Mouse (Mus musculus) thymus, adult 2 months (tissue): ENCODE measurements around the gene Rspry1. TPM values are rescaled to one million over a fixed set of nuclear protein-coding genes. Genes with fewer than 3 reads are reported as not detected.

Experiments used
- DNase-seq: peaks from one replicate; pipeline ENCODE4 v3.0.0; 2021
- H3K27ac ChIP-seq: fragments of 200-500 bp; 2 replicates; pipeline ENCODE4 v1.5.1; 2012; ENCODE audit warnings: low read length, control low read depth; ENCODE audit not compliant: control insufficient read depth, insufficient read depth
- H3K27me3 ChIP-seq: fragments of 200-500 bp; 2 replicates; pipeline ENCODE4 v1.6.1; 2012; ENCODE audit warnings: mild to moderate bottlenecking, low read length, moderate library complexity, mixed read lengths; ENCODE audit not compliant: control insufficient read depth, insufficient read depth
- H3K36me3 ChIP-seq: fragments of 200-500 bp; 2 replicates; pipeline ENCODE4 v1.6.1; 2012; ENCODE audit warnings: mild to moderate bottlenecking, low read length, moderate library complexity; ENCODE audit not compliant: control insufficient read depth, insufficient read depth
- H3K4me1 ChIP-seq: fragments of 200-500 bp; replicated peaks from 2 replicates; pipeline ENCODE4 v1.6.1; 2012; ENCODE audit warnings: low read length; ENCODE audit not compliant: control insufficient read depth, insufficient read depth
- H3K4me3 ChIP-seq: fragments of 200-500 bp; 2 replicates; pipeline ENCODE4 v1.5.1; 2012; ENCODE audit warnings: mild to moderate bottlenecking, low read length, control low read depth, moderate library complexity; ENCODE audit not compliant: control insufficient read depth, insufficient read depth
- CTCF ChIP-seq: fragments of 200-500 bp; IDR thresholded peaks from 2 replicates; pipeline ENCODE4 v1.5.1; 2012; ENCODE audit warnings: mild to moderate bottlenecking, control low read depth, low read length, moderate library complexity, borderline replicate concordance; ENCODE audit not compliant: control insufficient read depth, poor library complexity, insufficient read depth; ENCODE audit errors: extremely low read depth
- POLR2A ChIP-seq: fragments of 200-500 bp; IDR thresholded peaks from 2 replicates; pipeline ENCODE4 v1.6.1; 2012; ENCODE audit warnings: mild to moderate bottlenecking, low read length, control low read depth, moderate library complexity; ENCODE audit not compliant: control insufficient read depth, poor library complexity, insufficient read depth; ENCODE audit errors: extremely low read depth
- WGBS: fragments of 180-500 bp; shearing (Covaris S2); methylation state at CpG from one replicate; pipeline ENCODE4 v1.1.7; 2018; 5-methylcytosine and 5-hydroxymethylcytosine counted together
- polyA plus RNA-seq: library from polyadenylated mRNA; depleted of rRNA; stranded (reverse); fragments of >200 nt; gene quantifications from 2 replicates; pipeline ENCODE4 v1.2.3, GENCODE M21; 2012; rRNA removed

Rspry1 gene
- 13.6 and 14.9 TPM in 2 replicates for polyA plus RNA-seq

DNA sequence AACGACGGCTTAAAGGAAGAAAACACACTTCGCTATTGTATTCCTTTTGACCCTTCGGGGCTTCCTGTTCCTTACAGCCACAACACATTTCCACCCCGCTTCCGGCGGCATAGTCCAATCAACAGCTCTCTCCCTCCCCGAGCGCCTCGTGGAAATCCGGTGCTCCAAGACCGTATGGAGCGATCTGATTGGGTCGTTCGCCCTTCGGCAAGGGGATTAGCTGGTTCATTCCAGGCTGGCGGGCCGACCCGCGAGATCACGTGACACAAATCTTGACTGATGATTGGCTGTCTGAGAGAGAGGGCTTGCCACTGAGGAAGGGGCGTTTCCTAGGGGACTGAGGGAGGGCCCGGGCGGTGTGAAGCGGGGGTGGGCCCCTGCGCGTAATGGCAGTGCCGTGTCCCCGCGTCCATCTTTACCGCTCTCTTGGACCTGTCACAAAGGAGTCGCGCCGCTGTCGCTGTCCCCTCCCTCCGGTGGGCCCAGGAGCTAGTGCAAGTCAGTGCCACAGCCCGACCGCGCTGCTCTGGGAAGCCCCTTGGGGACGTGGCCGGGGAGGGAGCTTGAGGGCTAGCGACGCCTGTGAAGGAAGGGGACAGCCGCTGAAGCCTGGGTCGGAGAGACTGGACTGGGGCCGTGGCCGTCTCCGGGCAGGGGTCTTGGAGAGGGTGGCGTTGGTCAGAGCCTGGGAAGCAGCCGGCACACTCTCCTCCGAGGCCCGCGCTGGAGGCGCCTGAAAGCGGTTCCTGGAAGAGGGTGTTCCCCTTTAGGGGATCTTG lies at the start of gene Rspry1, which contains the start of gene Fam192a:
Gene Rspry1, plus strand, starts transcription at position 331 of the 779 bp plus-strand sequence.
Gene Fam192a, minus strand, starts transcription at position 391 of the 779 bp plus-strand sequence.
- Histone ChIP-seq H3K4me1 (peaks cover 9% of the 10 kb centered on the region; the same call in 1 of the 2 replicates), H3K27me3 (no peaks in the 10 kb centered on the region), H3K4me3 (peak within 1 kb of the TSS; percentile 80), H3K36me3 (no peaks in the 10 kb centered on the region), H3K27ac (peak within 1 kb of the TSS; percentile 39)
- peak; percentile 100 for DNase-seq
- under 1% methylated on average over 55 of the region's 55 CpGs for WGBS
- TF ChIP-seq CTCF: 0 out of 2 replicates have a peak, but pooled peaks have one; percentile 34
- TF ChIP-seq POLR2A: peak; percentile 73; the same call in 1 of the 2 replicates

GRCm38 (mm10) chr8:94552696-94553095 lies 49.0 kb upstream of the Rspry1 start:
- Histone ChIP-seq H3K4me3 (no peak overlapping the region), H3K27me3 (no peaks in the 10 kb centered on the region), H3K27ac (no peak overlapping the region), H3K4me1 (peaks cover 7% of the 10 kb centered on the region), H3K36me3 (no peaks in the 10 kb centered on the region)
- no peak for DNase-seq
- TF ChIP-seq POLR2A: no peak
- TF ChIP-seq CTCF: no peak
- 17% methylated on average over 2 of the region's 2 CpGs for whole genome bisulfite sequencing

DNA sequence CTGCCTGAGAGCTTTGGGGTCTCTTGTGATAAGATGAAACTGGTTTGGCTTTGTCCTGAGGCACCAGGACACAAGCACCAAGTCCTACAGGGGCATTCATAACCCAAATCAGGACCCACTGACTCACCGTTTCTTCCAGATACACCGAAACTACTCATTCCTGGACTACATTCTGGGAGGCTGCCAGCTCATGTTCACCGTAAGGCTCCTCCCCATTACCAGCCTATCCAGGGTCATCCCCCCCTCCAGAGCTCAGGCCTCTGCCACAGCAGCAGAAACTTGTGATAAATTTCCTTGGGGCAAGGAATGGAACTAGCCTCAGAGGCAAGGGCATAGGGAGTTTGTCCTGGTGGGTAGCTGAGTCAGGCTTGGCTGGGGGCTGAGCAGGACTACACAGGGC lies 44.5 kb upstream of the Rspry1 start:
- TF ChIP-seq POLR2A (no peak), CTCF (no peak)
- Histone ChIP-seq H3K27me3 (no peaks in the 10 kb centered on the region), H3K27ac (no peak overlapping the region), H3K4me1 (no peaks in the 10 kb centered on the region), H3K4me3 (no peak overlapping the region), H3K36me3 (no peaks in the 10 kb centered on the region)
- DNase-seq: no peak
- WGBS: 95% methylated on average over 3 of the region's 3 CpGs

DNA sequence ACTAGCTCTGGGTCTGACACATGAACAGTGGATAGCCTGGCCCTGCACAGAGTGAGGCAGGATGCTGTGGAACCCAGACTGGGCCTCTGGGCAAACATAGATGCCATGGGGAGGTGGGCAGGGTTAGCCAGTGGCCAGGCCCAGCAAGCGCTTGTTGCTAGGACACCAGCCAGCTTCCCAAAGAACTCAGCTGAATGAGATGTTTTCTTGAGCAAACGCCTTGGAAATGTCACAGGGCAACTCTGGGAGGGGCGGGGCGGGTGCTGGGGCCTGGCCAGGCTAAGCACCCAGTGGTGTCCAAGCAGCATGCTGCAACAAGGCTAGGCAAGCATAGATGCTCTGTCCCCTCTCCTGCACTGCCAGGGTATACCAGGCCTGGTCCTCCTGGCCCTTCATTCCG lies 40.5 kb upstream of the Rspry1 start:
- Histone ChIP-seq H3K4me3 (no peak overlapping the region), H3K4me1 (no peaks in the 10 kb centered on the region), H3K27me3 (no peaks in the 10 kb centered on the region), H3K36me3 (no peaks in the 10 kb centered on the region), H3K27ac (no peak overlapping the region)
- TF ChIP-seq POLR2A (no peak), CTCF (no peak)
- no peak for DNase-seq
- 96% methylated on average over 5 of the region's 5 CpGs for WGBS

GRCm38 (mm10) chr8:94564421-94564820 lies 37.3 kb upstream of the Rspry1 start:
- Histone ChIP-seq H3K27ac (no peak overlapping the region), H3K27me3 (no peaks in the 10 kb centered on the region), H3K4me3 (no peak overlapping the region), H3K4me1 (no peaks in the 10 kb centered on the region), H3K36me3 (no peaks in the 10 kb centered on the region)
- TF ChIP-seq CTCF (no peak), POLR2A (no peak)
- DNase-seq: no peak

DNA sequence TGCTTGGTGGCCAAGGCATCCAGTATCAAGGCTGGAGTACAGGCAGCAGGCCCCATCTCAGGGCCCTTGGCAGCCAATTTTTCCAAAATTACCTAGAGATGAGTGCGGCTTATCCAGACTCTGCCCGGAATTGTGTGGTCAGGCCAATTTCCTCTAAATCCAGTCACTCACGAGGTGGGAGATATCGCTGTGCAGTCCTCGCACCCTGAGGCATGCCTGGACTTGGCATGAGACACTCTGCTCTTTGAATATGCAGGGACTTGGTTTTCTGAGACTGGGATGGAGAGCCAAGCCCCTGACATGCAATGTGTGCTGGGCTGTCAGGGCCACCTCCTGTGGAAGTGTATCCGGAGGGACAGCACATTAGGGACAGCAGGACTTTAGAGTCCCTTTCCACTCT lies 35.7 kb upstream of the Rspry1 start:
- WGBS: 87% methylated on average over 6 of the region's 6 CpGs
- no peak overlapping the region for H3K27ac ChIP-seq
- DNase-seq: no peak
- H3K36me3 ChIP-seq: no peaks in the 10 kb centered on the region
- H3K4me1 ChIP-seq: no peaks in the 10 kb centered on the region
- H3K27me3 ChIP-seq: no peaks in the 10 kb centered on the region
- no peak overlapping the region for H3K4me3 ChIP-seq
- no peak for TF ChIP-seq POLR2A
- no peak for TF ChIP-seq CTCF
